Mouse (Mus musculus) small intestine, adult 2 months (tissue): ENCODE data around the gene Gm13420. TPM values are rescaled to one million over a fixed set of nuclear protein-coding genes. Genes with fewer than 3 reads are reported as not detected.
A peak's percentile ranks its signal among the peaks of the same experiment; 100 is the strongest.

Source experiments
- H3K27ac ChIP-seq: fragments of 200-500 bp; 2 replicates; pipeline ENCODE4 v1.5.1; 2012; ENCODE audit warnings: low read depth, low read length, control low read depth, inconsistent platforms; ENCODE audit not compliant: insufficient read depth
- H3K27me3 ChIP-seq: fragments of 200-500 bp; 2 replicates; pipeline ENCODE4 v1.6.1; 2012; ENCODE audit warnings: mild to moderate bottlenecking, moderate library complexity, low read length, inconsistent platforms; ENCODE audit not compliant: control insufficient read depth, insufficient read depth
- H3K36me3 ChIP-seq: fragments of 200-500 bp; 2 replicates; pipeline ENCODE4 v1.6.1; 2012; ENCODE audit warnings: mild to moderate bottlenecking, low read length, control low read depth, inconsistent platforms; ENCODE audit not compliant: control insufficient read depth, insufficient read depth
- H3K4me1 ChIP-seq: fragments of 200-500 bp; 2 replicates; pipeline ENCODE4 v1.6.1; 2012; ENCODE audit warnings: low read length, inconsistent platforms, mixed read lengths; ENCODE audit not compliant: control insufficient read depth, insufficient read depth, insufficient read length
- H3K4me3 ChIP-seq: fragments of 200-500 bp; 2 replicates; pipeline ENCODE4 v1.5.1; 2012; ENCODE audit warnings: low read depth, mild to moderate bottlenecking, control low read depth, inconsistent platforms, low read length, moderate library complexity
- CTCF ChIP-seq: fragments of 200-500 bp; IDR thresholded peaks from 2 replicates; pipeline ENCODE4 v1.5.1; 2012; ENCODE audit warnings: low read depth, mild to moderate bottlenecking, control low read depth, inconsistent platforms, low read length, moderate library complexity, mixed read lengths; ENCODE audit not compliant: insufficient replicate concordance, insufficient read length; ENCODE audit errors: extremely low read depth
- POLR2A ChIP-seq: fragments of 200-500 bp; IDR thresholded peaks from 2 replicates; pipeline ENCODE4 v1.6.1; 2012; ENCODE audit warnings: low read depth, mild to moderate bottlenecking, control low read depth, inconsistent platforms, low read length, moderate library complexity
- WGBS: fragments of 180-500 bp; shearing (Covaris S2); methylation state at CpG from one replicate; pipeline ENCODE4 v1.1.7; 2018; 5-methylcytosine and 5-hydroxymethylcytosine counted together
- polyA plus RNA-seq: library from polyadenylated mRNA; depleted of rRNA; stranded (reverse); fragments of >200 nt; gene quantifications from 2 replicates; pipeline ENCODE4 v1.2.3, GENCODE M21; 2012

Gm13420 gene
- polyA plus RNA-seq, 1 experiment, result 0.81 TPM

GRCm38 (mm10) chr2:29724664-29725365, 26.7 kb downstream of the Gm13420 start:
- Histone ChIP-seq H3K36me3 (peaks cover 48% of the 10 kb centered on the region), H3K27ac (no peak overlapping the region), H3K4me1 (no peaks in the 10 kb centered on the region), H3K4me3 (no peak overlapping the region), H3K27me3 (no peaks in the 10 kb centered on the region)
- TF ChIP-seq CTCF, result no peak
- TF ChIP-seq POLR2A, result no peak
- 57% methylated on average over 5 of the region's 5 CpGs for WGBS

GRCm38 (mm10) chr2:29723132-29723531, 28.4 kb downstream of the Gm13420 start:
- Histone ChIP-seq H3K36me3 (peaks cover 48% of the 10 kb centered on the region), H3K27me3 (no peaks in the 10 kb centered on the region)
- WGBS, result 91% methylated on average over 3 of the region's 3 CpGs

GRCm38 (mm10) chr2:29718581-29718980, 32.9 kb downstream of the Gm13420 start:
- peaks cover 36% of the 10 kb centered on the region for H3K36me3 ChIP-seq
- no peaks in the 10 kb centered on the region for H3K4me1 ChIP-seq
- TF ChIP-seq POLR2A, result no peak
- no peak for TF ChIP-seq CTCF
- H3K27ac ChIP-seq, result no peak overlapping the region
- WGBS, result 71% methylated on average over 5 of the region's 5 CpGs
- H3K27me3 ChIP-seq, result no peaks in the 10 kb centered on the region
- no peak overlapping the region for H3K4me3 ChIP-seq

More at GRCm38 (mm10) chr2:29723132-29723531, 28.4 kb downstream of the Gm13420 start:
- no peak for TF ChIP-seq POLR2A
- TF ChIP-seq CTCF, result no peak
- no peak overlapping the region for H3K27ac ChIP-seq
- no peaks in the 10 kb centered on the region for H3K4me1 ChIP-seq
- no peak overlapping the region for H3K4me3 ChIP-seq

DNA sequence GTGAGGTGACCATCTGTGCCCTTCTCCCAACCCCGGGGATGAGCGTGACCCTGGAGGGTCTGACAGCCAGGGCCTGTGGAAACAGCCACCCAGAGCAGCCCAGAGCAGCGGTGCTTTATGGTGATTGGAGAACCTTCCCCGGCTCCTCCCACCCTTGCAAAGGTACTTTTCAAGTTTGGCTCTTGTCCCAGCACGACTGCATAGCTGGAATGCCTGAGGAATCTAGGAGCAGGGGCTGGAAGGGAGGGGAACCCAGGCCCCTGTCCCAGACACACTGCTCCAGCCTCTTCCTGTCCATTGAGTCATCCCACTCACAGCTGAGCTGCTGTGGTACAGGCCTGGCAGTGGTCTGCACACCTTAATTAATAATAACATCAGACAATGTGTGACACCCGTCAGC, 34.8 kb downstream of the Gm13420 start:
- Histone ChIP-seq H3K27ac (peak overlapping the region; percentile 21; the same call in 1 of the 2 replicates), H3K4me3 (no peak overlapping the region), H3K27me3 (no peaks in the 10 kb centered on the region), H3K4me1 (no peaks in the 10 kb centered on the region), H3K36me3 (peaks cover 25% of the 10 kb centered on the region)
- WGBS, result 52% methylated on average over 6 of the region's 6 CpGs
- TF ChIP-seq POLR2A, result no peak
- no peak for TF ChIP-seq CTCF

DNA sequence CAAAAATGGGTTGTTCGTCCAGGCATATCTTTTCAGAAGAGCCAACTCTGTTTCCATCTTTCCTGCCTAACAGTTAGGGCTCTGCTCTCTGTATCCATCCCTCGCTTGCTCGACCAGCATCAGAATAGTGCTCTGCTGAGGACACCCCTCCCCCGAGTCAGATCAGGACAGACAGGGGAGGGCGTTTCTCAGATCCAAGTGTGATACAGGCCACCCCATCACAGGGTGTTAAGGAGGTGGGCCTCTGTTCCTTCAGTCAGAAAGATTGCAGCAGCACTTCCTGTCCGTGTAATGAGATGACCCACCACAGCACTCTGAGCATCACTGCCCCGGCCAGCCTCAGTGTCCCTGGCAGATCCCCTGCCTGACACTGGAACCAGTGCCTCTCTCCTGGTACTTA, 35.3 kb downstream of the Gm13420 start:
- WGBS, result 62% methylated on average over 7 of the region's 7 CpGs
- H3K36me3 ChIP-seq, result peaks cover 29% of the 10 kb centered on the region
- no peaks in the 10 kb centered on the region for H3K27me3 ChIP-seq
- peak overlapping the region; percentile 21; the same call in 1 of the 2 replicates for H3K27ac ChIP-seq
- TF ChIP-seq POLR2A (no peak), CTCF (no peak)
- no peak overlapping the region for H3K4me3 ChIP-seq
- H3K4me1 ChIP-seq, result no peaks in the 10 kb centered on the region

DNA sequence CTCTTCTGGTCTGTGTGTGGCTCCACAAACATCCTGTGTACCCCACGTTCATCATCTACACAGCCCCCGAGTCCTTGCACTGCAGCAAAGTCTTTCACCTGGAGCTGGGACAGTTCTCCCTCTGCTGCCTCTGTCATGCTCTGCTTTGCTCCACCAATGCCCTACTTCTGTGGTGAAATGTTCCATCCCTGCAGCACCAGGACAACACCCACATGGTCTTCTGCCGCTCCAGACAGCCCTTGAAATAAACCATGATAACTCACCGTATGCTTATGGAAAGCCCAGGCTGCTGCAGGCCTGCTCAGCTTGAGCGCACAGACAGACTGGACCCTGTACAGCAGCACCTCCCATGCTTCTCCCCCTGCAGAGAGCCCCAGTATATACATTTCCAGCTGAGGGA, 37.4 kb downstream of the Gm13420 start:
- Histone ChIP-seq H3K36me3 (peaks cover 19% of the 10 kb centered on the region; the same call in 1 of the 2 replicates), H3K27ac (no peak overlapping the region), H3K4me1 (no peaks in the 10 kb centered on the region), H3K27me3 (no peaks in the 10 kb centered on the region), H3K4me3 (no peak overlapping the region)
- WGBS, result 85% methylated on average over 5 of the region's 5 CpGs
- TF ChIP-seq POLR2A (no peak), CTCF (no peak)

- Histone ChIP-seq H3K27ac (no peak overlapping the region), H3K4me1 (no peaks in the 10 kb centered on the region), H3K36me3 (peaks cover 21% of the 10 kb centered on the region; the same call in 1 of the 2 replicates), H3K4me3 (no peak overlapping the region), H3K27me3 (no peaks in the 10 kb centered on the region)
- TF ChIP-seq CTCF, result no peak
- TF ChIP-seq POLR2A, result no peak
- 87% methylated on average over 2 of the region's 2 CpGs for WGBS
Observed at GRCm38 (mm10) chr2:29713501-29713900, 38.0 kb downstream of the Gm13420 start.
